Mouse (Mus musculus) heart, adult 2 months (tissue): ENCODE results near the gene Cacna2d1. TPM values are rescaled to one million over a fixed set of nuclear protein-coding genes. Genes with fewer than 3 reads are reported as not detected.

Source experiments
- DNase-seq, 2 experiments: peaks; one replicate each; pipeline ENCODE4 v3.0.0; 2021
- H3K27ac ChIP-seq: fragments of 200-600 bp; 2 replicates; pipeline ENCODE4 v1.8.1; 2022
- H3K27me3 ChIP-seq: fragments of 200-500 bp; 2 replicates; pipeline ENCODE4 v1.6.1; 2012; ENCODE audit warnings: mild to moderate bottlenecking, low read length, inconsistent platforms, mixed read lengths; ENCODE audit not compliant: control insufficient read depth, insufficient read depth
- H3K36me3 ChIP-seq: fragments of 200-500 bp; 2 replicates; pipeline ENCODE4 v1.6.1; 2012; ENCODE audit warnings: low read length, inconsistent platforms; ENCODE audit not compliant: control insufficient read depth, insufficient read depth
- H3K4me1 ChIP-seq: fragments of 200-500 bp; 2 replicates; pipeline ENCODE4 v1.6.1; 2011; ENCODE audit warnings: low read length; ENCODE audit not compliant: control insufficient read depth, insufficient read depth
- H3K4me3 ChIP-seq: fragments of 200-600 bp; 2 replicates; pipeline ENCODE4 v1.8.1; 2022
- H3K79me2 ChIP-seq: fragments of 200-500 bp; replicated peaks from 2 replicates; pipeline ENCODE4 v1.6.1; 2012; ENCODE audit warnings: mild to moderate bottlenecking, inconsistent platforms, low read length, moderate library complexity, mixed read lengths; ENCODE audit not compliant: control insufficient read depth, insufficient read depth
- H3K9ac ChIP-seq: fragments of 200-500 bp; 2 replicates; pipeline ENCODE4 v1.6.1; 2012; ENCODE audit warnings: low read depth, mild to moderate bottlenecking, control low read depth, inconsistent platforms, low read length, mixed read lengths
- CTCF ChIP-seq: fragments of 200-600 bp; IDR thresholded peaks from 2 replicates; pipeline ENCODE4 v1.8.1; 2022; ENCODE audit warnings: antibody characterized with exemption, mild to moderate bottlenecking, moderate library complexity
- EP300 ChIP-seq: fragments of 200-500 bp; IDR thresholded peaks from 2 replicates; pipeline ENCODE4 v1.6.1; 2011; ENCODE audit warnings: low read depth, low read length, control low read depth; ENCODE audit not compliant: insufficient read depth
- POLR2A ChIP-seq: fragments of 200-500 bp; IDR thresholded peaks from 2 replicates; pipeline ENCODE4 v1.6.1; 2011; ENCODE audit warnings: mild to moderate bottlenecking, low read depth, low read length, control low read depth; ENCODE audit not compliant: insufficient read depth
- WGBS: fragments of 180-500 bp; shearing (Covaris S2); methylation state at CpG from one replicate; pipeline ENCODE4 v1.1.7; 2018; 5-methylcytosine and 5-hydroxymethylcytosine counted together
- intact Hi-C: fragments of 180-260 bp; cut with DNase I; formaldehyde crosslinking; loops from one replicate; pipeline ENCODE4 v1.15.1; 2025
- polyA plus RNA-seq: library from polyadenylated mRNA; depleted of rRNA; stranded (reverse); fragments of >200 nt; gene quantifications from 2 replicates; pipeline ENCODE4 v1.2.3, GENCODE M21; 2012
- total RNA-seq, 2 experiments: library from RNA; stranded (reverse); gene quantifications; 2 replicates each; pipeline ENCODE4 v1.2.3; 2021

Gene Cacna2d1
- total and polyA plus RNA-seq, 3 experiments, result 26.8 to 90.3 (median 81.9) TPM

GRCm38 (mm10) chr5:15985901-15986300, 51.4 kb downstream of the Cacna2d1 start:
- 0 out of 2 replicates have a peak, but pooled peaks cover 3% of the 10 kb centered on the region for H3K79me2 ChIP-seq
- intact Hi-C loops, result no loop called here
- TF ChIP-seq EP300, result no peak
- TF ChIP-seq POLR2A, result no peak
- TF ChIP-seq CTCF, result no peak
- 72% methylated on average over 4 of the region's 4 CpGs for WGBS
- H3K4me3 ChIP-seq, result no peak overlapping the region
- H3K27ac ChIP-seq, result no peak overlapping the region
- H3K4me1 ChIP-seq, result peaks cover 2% of the 10 kb centered on the region
- peaks cover 3% of the 10 kb centered on the region; the same call in 1 of the 2 replicates for H3K36me3 ChIP-seq
- DNase-seq, result no peak
- no peak overlapping the region for H3K9ac ChIP-seq
- H3K27me3 ChIP-seq, result no peaks in the 10 kb centered on the region

GRCm38 (mm10) chr5:15991428-15992139, 57.1 kb downstream of the Cacna2d1 start:
- no peaks in the 10 kb centered on the region for H3K79me2 ChIP-seq
- no peak overlapping the region for H3K27ac ChIP-seq
- intact Hi-C loops, result no loop called here
- TF ChIP-seq EP300 (no peak), CTCF (no peak), POLR2A (no peak)
- H3K9ac ChIP-seq, result no peak overlapping the region
- 69% methylated on average over 12 of the region's 12 CpGs for WGBS
- peaks cover 2% of the 10 kb centered on the region; the same call in 1 of the 2 replicates for H3K4me1 ChIP-seq
- no peaks in the 10 kb centered on the region for H3K27me3 ChIP-seq
- H3K4me3 ChIP-seq, result no peak overlapping the region
- no peaks in the 10 kb centered on the region; the same call in 1 of the 2 replicates for H3K36me3 ChIP-seq
- no peak for DNase-seq

GRCm38 (mm10) chr5:15993252-15993944, 58.9 kb downstream of the Cacna2d1 start:
- no peak for TF ChIP-seq EP300
- no peak for TF ChIP-seq CTCF
- no peak for TF ChIP-seq POLR2A
- Histone ChIP-seq H3K4me3 (no peak overlapping the region), H3K4me1 (peaks cover 2% of the 10 kb centered on the region; the same call in 1 of the 2 replicates), H3K79me2 (no peaks in the 10 kb centered on the region), H3K36me3 (no peaks in the 10 kb centered on the region; the same call in none of the 2 replicates), H3K27ac (no peak overlapping the region), H3K9ac (no peak overlapping the region), H3K27me3 (no peaks in the 10 kb centered on the region)
- intact Hi-C loops, result no loop called here
- WGBS, result 77% methylated on average over 4 of the region's 4 CpGs
- no peak for DNase-seq

- Histone ChIP-seq H3K27me3 (no peaks in the 10 kb centered on the region), H3K36me3 (no peaks in the 10 kb centered on the region; the same call in 1 of the 2 replicates), H3K4me1 (no peaks in the 10 kb centered on the region), H3K4me3 (no peak overlapping the region), H3K27ac (no peak overlapping the region), H3K9ac (no peak overlapping the region), H3K79me2 (no peaks in the 10 kb centered on the region)
- WGBS, result 87% methylated on average over 3 of the region's 3 CpGs
- TF ChIP-seq CTCF, result no peak
- no peak for TF ChIP-seq EP300
- no peak for TF ChIP-seq POLR2A
- no peak for DNase-seq
- intact Hi-C loops, result no loop called here
These were observed 62.7 kb downstream of the Cacna2d1 start for GRCm38 (mm10) chr5:15997190-15997589.

- 98% methylated on average over 1 of the region's 1 CpGs for WGBS
- intact Hi-C loops, result no loop called here
- no peaks in the 10 kb centered on the region for H3K79me2 ChIP-seq
- TF ChIP-seq POLR2A (no peak), EP300 (no peak), CTCF (no peak)
- H3K36me3 ChIP-seq, result no peaks in the 10 kb centered on the region; the same call in 1 of the 2 replicates
- H3K9ac ChIP-seq, result no peak overlapping the region
- DNase-seq, result no peak
- H3K27me3 ChIP-seq, result no peaks in the 10 kb centered on the region
- peaks cover 1% of the 10 kb centered on the region; the same call in 1 of the 2 replicates for H3K4me1 ChIP-seq
- no peak overlapping the region for H3K4me3 ChIP-seq
- H3K27ac ChIP-seq, result no peak overlapping the region
These were observed 63.3 kb downstream of the Cacna2d1 start for GRCm38 (mm10) chr5:15997769-15998168.

GRCm38 (mm10) chr5:16000917-16001316, 66.4 kb downstream of the Cacna2d1 start:
- intact Hi-C loops, result loop anchor here (10.0 kb wide), 1 partner anchor 66 kb away; the partner anchor contains the start of gene Cacna2d1
- no peaks in the 10 kb centered on the region for H3K27me3 ChIP-seq
- H3K79me2 ChIP-seq, result no peaks in the 10 kb centered on the region; the same call in 1 of the 2 replicates
- WGBS, result 78% methylated on average over 2 of the region's 2 CpGs
- H3K9ac ChIP-seq, result no peak overlapping the region
- H3K27ac ChIP-seq, result no peak overlapping the region
- H3K4me3 ChIP-seq, result no peak overlapping the region
- no peak for DNase-seq
- no peaks in the 10 kb centered on the region; the same call in 1 of the 2 replicates for H3K36me3 ChIP-seq
- peaks cover 3% of the 10 kb centered on the region for H3K4me1 ChIP-seq
- no peak for TF ChIP-seq CTCF
- TF ChIP-seq POLR2A, result no peak
- TF ChIP-seq EP300, result no peak
